Comparison of ENCODE assay signal across 10 mouse cellular contexts in genomic region chr7:96769784-96770183, GRCm38 (mm10).
DNase-seq lines count a peak whose midpoint lies in the region; ATAC-seq and TF ChIP-seq lines count a peak whose summit lies in the region.
"Had no signal": no experiment of that assay in that cellular context is flagged by ENCODE, and none has a peak within 500 bp of the region (broad histone marks: within the 10 kb centered on the region; RNA-seq: fewer than 3 reads in every experiment).

No protein-coding gene starts in this region.

- H3K4me1 ChIP-seq in kidney, postnatal 0 days (replicated peaks; ENCODE audit: insufficient read depth, low read length) = peaks cover 6% of the 10 kb centered on the region
- peaks cover 10% of the 10 kb centered on the region for H3K4me1 ChIP-seq in kidney, embryonic 16.5 days (ENCODE audit: insufficient read depth, low read length)
- peaks cover 12 to 14% of the 10 kb centered on the region in 2 experiments for H3K4me1 ChIP-seq in MEL (ENCODE audit: control insufficient read depth in 1 of 2, insufficient read depth in 2 of 2, low read length in 2 of 2)
- H3K4me1 ChIP-seq in embryonic facial prominence, embryonic 10.5 days = peaks cover 32% of the 10 kb centered on the region
- peaks cover 4% of the 10 kb centered on the region; the same call in 1 of the 2 replicates for H3K4me1 ChIP-seq in stomach, embryonic 16.5 days (ENCODE audit: control insufficient read depth, insufficient read depth, low read length)

- no peak overlapping the region for H3K4me3 ChIP-seq in kidney, postnatal 0 days (replicated peaks; ENCODE audit: low read depth, low read length)
- no peak overlapping the region for H3K4me3 ChIP-seq in kidney, embryonic 16.5 days (ENCODE audit: low read length)
- H3K4me3 ChIP-seq in MEL (ENCODE audit: control insufficient read depth in 1 of 2, insufficient read depth in 1 of 2, low read depth in 2 of 2, low read length in 2 of 2) = no peak overlapping the region
- H3K4me3 ChIP-seq in embryonic facial prominence, embryonic 10.5 days = no peak overlapping the region
- H3K4me3 ChIP-seq in stomach, embryonic 16.5 days (replicated peaks; ENCODE audit: low read length) = no peak overlapping the region
- H3K4me3 ChIP-seq: liver, embryonic 15.5 days had no signal

- TF ChIP-seq CTCF in kidney, postnatal 0 days (IDR thresholded peaks at IDR 0.05; ENCODE audit: low read depth) = peak; percentile 66
- TF ChIP-seq CTCF in MEL (IDR thresholded peaks at IDR 0.05 in 2 of 3, conservative IDR thresholded peaks at IDR 0.05 in 1 of 3; ENCODE audit: control insufficient read depth in 1 of 3, insufficient read depth in 1 of 3, low read depth in 2 of 3, low read length in 3 of 3, poor library complexity in 1 of 3, severe bottlenecking in 1 of 3) = peak; percentile 57 to 74 (median 61)

- ATAC-seq in kidney, postnatal 0 days (replicated peaks; ENCODE audit: low FRiP score, low read depth) = no peak
- no peak for ATAC-seq in kidney, embryonic 16.5 days (ENCODE audit: low FRiP score, low TSS enrichment)
- no peak for ATAC-seq in stomach, embryonic 16.5 days (ENCODE audit: insufficient read depth, low FRiP score)

- H3K4me2 ChIP-seq in kidney, postnatal 0 days (ENCODE audit: low read length) = no peak overlapping the region
- no peak overlapping the region for H3K4me2 ChIP-seq in kidney, embryonic 16.5 days (replicated peaks; ENCODE audit: low read depth, low read length)
- H3K4me2 ChIP-seq in stomach, embryonic 16.5 days (ENCODE audit: low read depth, low read length) = no peak overlapping the region
- H3K4me2 ChIP-seq: liver, embryonic 15.5 days had no signal

- TF ChIP-seq RAD21 in MEL (IDR thresholded peaks at IDR 0.05; ENCODE audit: low read depth, low read length) = peak; percentile 54

- H3K27ac ChIP-seq in kidney, postnatal 0 days = no peak overlapping the region
- no peak overlapping the region for H3K27ac ChIP-seq in kidney, embryonic 16.5 days (ENCODE audit: low read length)
- no peak overlapping the region for H3K27ac ChIP-seq in MEL (ENCODE audit: control insufficient read depth, low read depth, low read length)
- H3K27ac ChIP-seq in embryonic facial prominence, embryonic 10.5 days (replicated peaks) = no peak overlapping the region
- H3K27ac ChIP-seq in stomach, embryonic 16.5 days (ENCODE audit: low read length) = peak overlapping the region; percentile 64
- H3K27ac ChIP-seq: liver, embryonic 15.5 days had no signal

- H3K79me2 ChIP-seq in MEL (ENCODE audit: control insufficient read depth, insufficient read depth, low read length, poor library complexity) = no peaks in the 10 kb centered on the region

- no peaks in the 10 kb centered on the region for H3K36me3 ChIP-seq in kidney, postnatal 0 days (ENCODE audit: insufficient read depth, low read length)
- H3K36me3 ChIP-seq in kidney, embryonic 16.5 days (ENCODE audit: insufficient read depth, low read length) = peaks cover 18% of the 10 kb centered on the region; the same call in 1 of the 2 replicates
- peaks cover 0 to 7% of the 10 kb centered on the region in 2 experiments; a peak in 2 of 4 replicates for H3K36me3 ChIP-seq in MEL (ENCODE audit: control insufficient read depth in 1 of 2, insufficient read depth in 2 of 2, low read length in 2 of 2)
- peaks cover 78% of the 10 kb centered on the region for H3K36me3 ChIP-seq in embryonic facial prominence, embryonic 10.5 days (replicated peaks)
- H3K36me3 ChIP-seq in stomach, embryonic 16.5 days (ENCODE audit: control insufficient read depth, insufficient read depth, low read length) = no peaks in the 10 kb centered on the region
- H3K36me3 ChIP-seq: liver, embryonic 15.5 days had no signal

- 79% methylated on average over 4 of the region's 4 CpGs for WGBS in kidney, postnatal 0 days
- 70% methylated on average over 4 of the region's 4 CpGs for WGBS in kidney, embryonic 16.5 days
- WGBS in embryonic facial prominence, embryonic 10.5 days = 66% methylated on average over 4 of the region's 4 CpGs
- 70% methylated on average over 4 of the region's 4 CpGs for WGBS in stomach, embryonic 16.5 days

- no peak overlapping the region for H3K9ac ChIP-seq in kidney, postnatal 0 days (ENCODE audit: low read depth, low read length)
- no peak overlapping the region for H3K9ac ChIP-seq in kidney, embryonic 16.5 days (replicated peaks; ENCODE audit: low read length)
- H3K9ac ChIP-seq in MEL (ENCODE audit: control insufficient read depth, low read depth, low read length, poor library complexity, severe bottlenecking) = no peak overlapping the region
- no peak overlapping the region for H3K9ac ChIP-seq in stomach, embryonic 16.5 days (ENCODE audit: low read length)
- H3K9ac ChIP-seq: liver, embryonic 15.5 days had no signal

- no peak for DNase-seq in kidney, postnatal 0 days (ENCODE audit: low spot score)
- peak; percentile 74 for DNase-seq in MEL (ENCODE audit: low read depth, low spot score)
- DNase-seq in embryonic facial prominence, embryonic 10.5 days (ENCODE audit: low spot score) = peak; percentile 43
- DNase-seq in layer of hippocampus, adult 8-10 months (ENCODE audit: low spot score in 2 of 2) = no peak
- no peak for DNase-seq in frontal cortex, postnatal 14 days (ENCODE audit: low spot score in 2 of 2)
- DNase-seq: cerebellum, adult 11-12 months; heart, postnatal 10 days had no signal

- TF ChIP-seq POLR2A in MEL (IDR thresholded peaks at IDR 0.05; ENCODE audit: control insufficient read depth in 1 of 2, insufficient read depth in 1 of 2, low read depth in 1 of 2, low read length in 2 of 2, poor library complexity in 1 of 2) = no peak

- H3K27me3 ChIP-seq in kidney, postnatal 0 days (ENCODE audit: insufficient read depth, low read length) = no peaks in the 10 kb centered on the region
- H3K27me3 ChIP-seq in kidney, embryonic 16.5 days (ENCODE audit: insufficient read depth, low read length) = no peaks in the 10 kb centered on the region
- no peaks in the 10 kb centered on the region for H3K27me3 ChIP-seq in MEL (ENCODE audit: control insufficient read depth in 1 of 2, insufficient read depth in 2 of 2, low read length in 2 of 2)
- no peaks in the 10 kb centered on the region for H3K27me3 ChIP-seq in embryonic facial prominence, embryonic 10.5 days (replicated peaks; ENCODE audit: low read depth, poor library complexity, severe bottlenecking)
- H3K27me3 ChIP-seq in stomach, embryonic 16.5 days (ENCODE audit: control insufficient read depth, insufficient read depth, low read length) = no peaks in the 10 kb centered on the region
- H3K27me3 ChIP-seq: liver, embryonic 15.5 days had no signal

- TF ChIP-seq EP300 in MEL (IDR thresholded peaks at IDR 0.05; ENCODE audit: low read depth in 1 of 2, low read length in 2 of 2) = no peak

- no peaks in the 10 kb centered on the region for H3K9me3 ChIP-seq in kidney, postnatal 0 days (replicated peaks; ENCODE audit: low read length)
- peaks cover 7% of the 10 kb centered on the region for H3K9me3 ChIP-seq in kidney, embryonic 16.5 days (ENCODE audit: low read length)
- H3K9me3 ChIP-seq in MEL (replicated peaks; ENCODE audit: insufficient read depth, low read length) = no peaks in the 10 kb centered on the region
- peaks cover 11% of the 10 kb centered on the region; the same call in 1 of the 2 replicates for H3K9me3 ChIP-seq in embryonic facial prominence, embryonic 10.5 days
- no peaks in the 10 kb centered on the region for H3K9me3 ChIP-seq in stomach, embryonic 16.5 days (replicated peaks; ENCODE audit: control insufficient read depth, low read length)
- H3K9me3 ChIP-seq: liver, embryonic 15.5 days had no signal

TF ChIP-seq in MEL, 35 proteins besides CTCF, POLR2A, EP300 and RAD21:
- TF ChIP-seq SMC3 (IDR thresholded peaks at IDR 0.05; ENCODE audit: low read depth, low read length) = peak; percentile 71
- TF ChIP-seq UBTF (IDR thresholded peaks at IDR 0.05; ENCODE audit: borderline replicate concordance, insufficient read depth, low read depth, low read length) = no peak
- no peak for TF ChIP-seq MXI1 (IDR thresholded peaks at IDR 0.05; ENCODE audit: low read depth, low read length)
- no peak for TF ChIP-seq MAZ (IDR thresholded peaks at IDR 0.05; ENCODE audit: low read depth, low read length)
- TF ChIP-seq TCF12 (IDR thresholded peaks at IDR 0.05; ENCODE audit: low read depth, low read length) = no peak
- no peak for TF ChIP-seq ELF1 (IDR thresholded peaks at IDR 0.05; ENCODE audit: low read depth, low read length)
- no peak for TF ChIP-seq TBP (IDR thresholded peaks at IDR 0.05; ENCODE audit: low read depth, low read length)
- peak; percentile 37; the same call in 1 of the 2 replicates for TF ChIP-seq ZC3H11A (IDR thresholded peaks at IDR 0.05; ENCODE audit: low read depth, low read length)
- no peak for TF ChIP-seq GABPA (IDR thresholded peaks at IDR 0.05; ENCODE audit: low read depth, low read length)

Comparison
In these comparisons a context has a peak if more than half of its experiments do, and no peak if none do; other contexts are left out.
1. DNase-seq: peak in MEL (single experiment) and embryonic facial prominence, embryonic 10.5 days (single experiment); none in kidney, postnatal 0 days (single experiment), layer of hippocampus, adult 8-10 months (0 of 2) and frontal cortex, postnatal 14 days (0 of 2).